Mouse (Mus musculus) small intestine, adult 2 months (tissue): Measurements from ENCODE around the gene Agrp.

ENCODE experiments used
- CTCF ChIP-seq: fragments of 200-500 bp; IDR thresholded peaks from 2 replicates; pipeline ENCODE4 v1.5.1; 2012; ENCODE audit warnings: low read depth, mild to moderate bottlenecking, control low read depth, inconsistent platforms, low read length, moderate library complexity, mixed read lengths; ENCODE audit not compliant: insufficient replicate concordance, insufficient read length; ENCODE audit errors: extremely low read depth
- POLR2A ChIP-seq: fragments of 200-500 bp; IDR thresholded peaks from 2 replicates; pipeline ENCODE4 v1.6.1; 2012; ENCODE audit warnings: low read depth, mild to moderate bottlenecking, control low read depth, inconsistent platforms, low read length, moderate library complexity

- TF ChIP-seq CTCF (no peak), POLR2A (no peak)
Measured at GRCm38 (mm10) chr8:105529271-105529670, 107.9 kb downstream of the Agrp start.
